Mouse (Mus musculus) thymus, adult 2 months (tissue): ENCODE measurements around the gene Zscan10.

ENCODE experiments used
- CTCF ChIP-seq: fragments of 200-500 bp; IDR thresholded peaks from 2 replicates; pipeline ENCODE4 v1.5.1; 2012; ENCODE audit warnings: mild to moderate bottlenecking, control low read depth, low read length, moderate library complexity, borderline replicate concordance; ENCODE audit not compliant: control insufficient read depth, poor library complexity, insufficient read depth; ENCODE audit errors: extremely low read depth
- POLR2A ChIP-seq: fragments of 200-500 bp; IDR thresholded peaks from 2 replicates; pipeline ENCODE4 v1.6.1; 2012; ENCODE audit warnings: mild to moderate bottlenecking, low read length, control low read depth, moderate library complexity; ENCODE audit not compliant: control insufficient read depth, poor library complexity, insufficient read depth; ENCODE audit errors: extremely low read depth

- TF ChIP-seq POLR2A, result no peak
- TF ChIP-seq CTCF, result no peak
These were observed at the start of gene Zscan10 for GRCm38 (mm10) chr17:23600641-23601622.
